Mouse (Mus musculus) naive thymus-derived CD4-positive, alpha-beta T cell, adult 2 months (primary cell): ENCODE results near the gene Olfr623.

ENCODE experiments used
- DNase-seq: peaks from one replicate; pipeline ENCODE4 v3.0.0-alpha.2; 2011; ENCODE audit warnings: low read depth

Olfr623 gene

GRCm38 (mm10) chr7:103663598-103663997, at the start of gene Olfr623:
TSS of gene Olfr623 (minus strand) at chr7:103663698.
- DNase-seq = no peak

- DNase-seq = peak; percentile 15
Observed at GRCm38 (mm10) chr7:103712024-103712423, 48.5 kb upstream of the Olfr623 start.

DNA sequence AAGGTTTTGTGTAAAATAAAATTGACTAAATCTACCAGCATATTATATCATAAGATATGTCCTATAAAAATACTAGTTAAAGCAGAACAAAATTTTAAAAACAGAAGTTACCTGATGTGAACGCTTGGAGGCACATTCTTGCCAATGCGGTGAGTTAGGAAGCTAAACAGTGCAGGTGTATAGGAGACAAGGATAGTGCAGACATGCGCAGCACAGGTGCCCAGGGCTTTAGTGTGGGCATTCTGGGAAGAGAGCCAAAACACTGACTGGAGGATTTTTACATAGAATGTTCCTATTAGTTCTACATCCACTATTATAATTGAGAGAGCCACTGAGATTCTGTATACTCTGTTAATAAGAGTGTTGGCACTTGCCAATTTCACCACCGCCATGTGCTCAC, 36.0 kb upstream of the Olfr623 start:
- no peak for DNase-seq

DNA sequence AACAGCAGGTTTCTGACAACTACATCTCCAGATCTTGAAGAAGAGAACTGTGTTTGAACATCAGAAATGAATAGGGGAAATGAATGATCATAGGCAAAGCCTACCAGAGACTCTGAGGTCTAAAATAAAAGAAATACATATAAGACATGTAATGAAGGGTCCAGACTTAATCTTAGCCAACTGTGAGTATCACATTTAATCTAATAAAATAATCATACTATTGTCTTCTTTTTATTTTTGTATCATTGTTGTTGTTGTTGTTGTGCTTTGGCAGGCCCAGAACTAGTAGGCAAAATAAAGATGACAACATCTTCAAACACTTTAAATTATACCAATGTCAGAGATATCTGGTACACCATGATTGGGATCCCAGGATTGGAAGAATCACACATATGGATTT, 18.9 kb upstream of the Olfr623 start, which contains the start of gene Olfr625-ps1:
Gene Olfr625-ps1, plus strand, starts transcription at position 301 of the 400 bp plus-strand sequence.
- no peak for DNase-seq

- DNase-seq = no peak
Observed at GRCm38 (mm10) chr7:103671091-103671490, 7.6 kb upstream of the Olfr623 start, which contains the start of gene Olfr624. TSS of gene Olfr624 (minus strand) at chr7:103671191.

DNA sequence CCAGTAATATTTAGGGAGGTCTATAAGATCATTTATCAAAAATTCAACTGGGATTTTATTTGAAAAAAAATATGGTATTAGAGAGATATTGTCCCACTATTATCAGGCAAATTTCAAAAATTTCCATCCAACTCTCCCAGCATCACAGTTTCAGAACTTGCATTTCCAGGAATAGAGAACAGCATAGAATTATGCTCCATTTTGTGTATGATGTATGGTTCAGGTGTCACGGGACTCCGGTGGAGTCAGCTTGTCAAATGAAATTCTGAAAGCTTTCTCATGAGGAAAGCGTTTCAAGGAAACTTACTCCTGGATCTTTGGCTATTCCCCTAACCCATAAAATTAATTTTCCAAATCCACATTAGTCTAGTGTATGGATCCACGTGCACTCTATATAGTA, 19.4 kb downstream of the Olfr623 start:
- DNase-seq = no peak

DNA sequence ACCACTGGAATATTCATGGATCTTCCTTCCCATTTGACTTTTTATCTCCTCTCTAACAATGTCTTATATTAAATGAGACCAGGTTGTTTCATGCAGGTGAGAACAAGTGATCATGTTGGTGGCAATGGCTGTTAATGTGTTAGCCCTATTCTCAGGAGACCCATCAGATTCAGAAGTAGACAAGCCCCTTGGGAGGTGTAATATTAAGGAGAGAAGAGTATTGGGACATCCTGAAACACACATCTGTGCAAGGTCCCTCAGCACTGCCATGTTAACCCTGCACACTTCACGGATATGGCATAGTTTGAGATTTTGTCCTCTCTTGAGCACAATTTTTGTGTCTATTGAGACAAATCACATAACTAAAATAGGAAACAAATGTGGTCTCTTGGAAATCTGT, 20.9 kb downstream of the Olfr623 start, which contains the start of gene Olfr622:
Gene Olfr622, minus strand, starts transcription at position 101 of the 400 bp plus-strand sequence.
- DNase-seq = no peak

GRCm38 (mm10) chr7:103636795-103637194, 26.7 kb downstream of the Olfr623 start:
- no peak for DNase-seq

GRCm38 (mm10) chr7:103612434-103612833, 51.1 kb downstream of the Olfr623 start, which contains the start of gene Olfr620:
TSS of gene Olfr620 (minus strand) at chr7:103612534.
- DNase-seq = no peak
